In genomic region chr1:133825140-133825539, GRCm38 (mm10) we compare ENCODE assay signal across 8 mouse cellular contexts. TPM values are rescaled to one million over a fixed set of nuclear protein-coding genes. Genes with fewer than 3 reads are reported as not detected.
DNase-seq lines count a peak whose midpoint lies in the region; ATAC-seq and TF ChIP-seq lines count a peak whose summit lies in the region.

No protein-coding gene starts in this region.

- intact Hi-C loops in heart, adult 2 months (cut with DNase I) = no loop called here

- H3K4me3 ChIP-seq in heart, embryonic 15.5 days = no peak overlapping the region
- no peak overlapping the region for H3K4me3 ChIP-seq in heart, adult 2 months
- no peak overlapping the region for H3K4me3 ChIP-seq in bone marrow, adult 2 months (replicated peaks; ENCODE audit: control insufficient read depth, low read depth, low read length)
- H3K4me3 ChIP-seq in hindbrain, embryonic 12.5 days = no peak overlapping the region

- no peak for TF ChIP-seq EP300 in heart, adult 2 months (IDR thresholded peaks at IDR 0.05; ENCODE audit: insufficient read depth, low read depth, low read length)

- ATAC-seq in heart, embryonic 15.5 days (replicated peaks; ENCODE audit: insufficient number of reproducible peaks, insufficient read depth, low FRiP score, low read depth) = 0 out of 2 replicates have a peak, but pooled peaks have one; percentile 2
- ATAC-seq in hindbrain, embryonic 12.5 days (ENCODE audit: low FRiP score) = no peak; the same call in 1 of the 2 replicates
- peak; percentile 10; the same call in 1 of the 2 replicates for ATAC-seq in megakaryocyte-erythroid progenitor cell, adult 5-6 weeks (replicated peaks; ENCODE audit: low FRiP score, low TSS enrichment, poor library complexity, severe bottlenecking)

- WGBS in heart, embryonic 15.5 days = 68% methylated on average over 2 of the region's 2 CpGs
- 97% methylated on average over 2 of the region's 2 CpGs for WGBS in heart, adult 2 months
- WGBS in bone marrow, adult 2 months = 61% methylated on average over 2 of the region's 2 CpGs
- 64% methylated on average over 2 of the region's 2 CpGs for WGBS in hindbrain, embryonic 12.5 days

- no peak overlapping the region for H3K4me2 ChIP-seq in heart, embryonic 15.5 days
- no peak overlapping the region for H3K4me2 ChIP-seq in hindbrain, embryonic 12.5 days (replicated peaks)

- no peak for TF ChIP-seq POLR2A in heart, adult 2 months (IDR thresholded peaks at IDR 0.05; ENCODE audit: insufficient read depth, low read depth, low read length)
- no peak for TF ChIP-seq POLR2A in bone marrow, adult 2 months (IDR thresholded peaks at IDR 0.05; ENCODE audit: borderline replicate concordance, control insufficient read depth, low read depth, low read length)

- no peak for TF ChIP-seq CTCF in heart, adult 2 months (IDR thresholded peaks at IDR 0.05)
- no peak for TF ChIP-seq CTCF in bone marrow, adult 2 months (IDR thresholded peaks at IDR 0.05; ENCODE audit: control insufficient read depth, insufficient read depth, low read length)

- peaks cover 18% of the 10 kb centered on the region for H3K4me1 ChIP-seq in heart, embryonic 15.5 days (replicated peaks)
- no peaks in the 10 kb centered on the region for H3K4me1 ChIP-seq in heart, adult 2 months (ENCODE audit: control insufficient read depth, insufficient read depth, low read length)
- H3K4me1 ChIP-seq in bone marrow, adult 2 months (ENCODE audit: control insufficient read depth, insufficient read depth, low read length) = peaks cover 7% of the 10 kb centered on the region; the same call in 1 of the 2 replicates
- peaks cover 37% of the 10 kb centered on the region for H3K4me1 ChIP-seq in hindbrain, embryonic 12.5 days

- no peak for DNase-seq in heart, adult 2 months
- no peak for DNase-seq in frontal cortex, postnatal 36 days (ENCODE audit: low spot score in 2 of 2)
- DNase-seq in cerebellum, postnatal 25 days = no peak
- no peak for DNase-seq in yolk sac, embryonic 10.5 days (ENCODE audit: low spot score)

- H3K27me3 ChIP-seq in heart, embryonic 15.5 days = no peaks in the 10 kb centered on the region
- no peaks in the 10 kb centered on the region for H3K27me3 ChIP-seq in heart, adult 2 months (ENCODE audit: control insufficient read depth, insufficient read depth, low read length)
- H3K27me3 ChIP-seq in hindbrain, embryonic 12.5 days = peaks cover 3% of the 10 kb centered on the region; the same call in 1 of the 2 replicates

- H3K9me3 ChIP-seq in heart, embryonic 15.5 days (replicated peaks) = no peaks in the 10 kb centered on the region
- H3K9me3 ChIP-seq in hindbrain, embryonic 12.5 days (replicated peaks) = no peaks in the 10 kb centered on the region

- H3K9ac ChIP-seq in heart, embryonic 15.5 days = no peak overlapping the region
- no peak overlapping the region for H3K9ac ChIP-seq in heart, adult 2 months (ENCODE audit: low read depth, low read length)
- 0 out of 2 replicates have a peak overlapping the region, but pooled peaks have one; percentile 23 for H3K9ac ChIP-seq in hindbrain, embryonic 12.5 days

- no peak overlapping the region for H3K27ac ChIP-seq in heart, embryonic 15.5 days
- H3K27ac ChIP-seq in heart, adult 2 months = no peak overlapping the region
- H3K27ac ChIP-seq in bone marrow, adult 2 months (ENCODE audit: control insufficient read depth, insufficient read depth, low read depth, low read length, poor library complexity) = peak overlapping the region; percentile 70
- H3K27ac ChIP-seq in hindbrain, embryonic 12.5 days = peak overlapping the region; percentile 90

- no peaks in the 10 kb centered on the region for H3K79me2 ChIP-seq in heart, adult 2 months (replicated peaks; ENCODE audit: control insufficient read depth, insufficient read depth, low read length)

- no peaks in the 10 kb centered on the region for H3K36me3 ChIP-seq in heart, embryonic 15.5 days
- no peaks in the 10 kb centered on the region for H3K36me3 ChIP-seq in heart, adult 2 months (ENCODE audit: control insufficient read depth, insufficient read depth, low read length)
- no peaks in the 10 kb centered on the region for H3K36me3 ChIP-seq in hindbrain, embryonic 12.5 days

RNA-seq across cellular contexts. Expression of gene Atp2b4, which starts 24.3 kb away (rescaled TPM):
- polyA plus RNA-seq in heart, embryonic 15.5 days (2015; fragmentation: Nextera tagmentation; extraction: Ambion mirVana) = 11.2 and 13.6 TPM in 2 replicates
- 10 to 100 TPM; 21.3 to 22.3 TPM for total RNA-seq in heart, adult 2 months (2021)
- polyA plus RNA-seq in heart, adult 2 months (2012; rRNA removed) = 6.6 and 10.2 TPM in 2 replicates
- 37.6 and 43.7 TPM in 2 replicates for polyA plus RNA-seq in bone marrow, adult 2 months (2011; ENCODE audit: insufficient read depth, insufficient read length, low replicate concordance, missing spikeins)
- polyA plus RNA-seq in hindbrain, embryonic 12.5 days (2016; fragmentation: Nextera tagmentation; extraction: Ambion mirVana) = 12.2 and 16.3 TPM in 2 replicates
- total RNA-seq in megakaryocyte-erythroid progenitor cell, adult 5-6 weeks (2014; fragmentation: Nextera tagmentation) = 36.9 and 42.3 TPM in 2 replicates
- 23.0 and 24.9 TPM in 2 replicates for total RNA-seq in megakaryocyte-erythroid progenitor cell, adult 5-6 weeks (2017)

Comparison
In these comparisons a context has a peak if more than half of its experiments do, and no peak if none do; other contexts are left out.
1. H3K27ac ChIP-seq: peak in bone marrow, adult 2 months (single experiment) and hindbrain, embryonic 12.5 days (single experiment); none in heart, embryonic 15.5 days (single experiment) and heart, adult 2 months (single experiment).